8 mouse cellular contexts compared by ENCODE assay signal in the genomic region with DNA sequence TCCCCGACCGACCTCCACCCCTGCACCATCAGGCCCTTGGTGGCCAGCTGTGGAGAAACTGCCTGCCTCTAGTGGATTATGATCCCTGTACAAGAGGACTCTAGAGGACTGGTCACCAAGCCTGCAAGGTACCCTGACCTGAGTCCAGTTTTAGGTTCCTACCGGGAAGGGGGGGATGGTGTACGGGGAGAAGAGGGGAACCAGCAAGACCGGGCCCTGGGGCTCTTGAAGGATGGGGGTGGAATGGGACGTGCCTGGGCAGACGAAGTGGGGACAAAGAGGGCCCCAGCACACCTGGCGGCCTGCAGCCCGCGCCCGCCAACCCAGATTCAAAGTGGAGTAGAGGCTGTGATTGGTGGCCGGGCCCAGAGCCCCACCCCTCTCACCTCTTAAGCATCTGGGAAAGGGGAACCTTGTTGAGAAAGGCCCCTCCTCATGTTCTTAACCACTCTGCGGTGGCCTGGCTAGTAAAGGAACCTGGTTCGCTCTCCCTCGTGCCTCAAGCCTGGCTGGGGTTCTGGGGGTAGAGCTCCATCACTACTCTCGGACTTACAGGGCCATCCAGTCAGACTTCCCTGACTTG. TPM values are rescaled to one million over a fixed set of nuclear protein-coding genes. Genes with fewer than 3 reads are reported as not detected.
DNase-seq lines count a peak whose midpoint lies in the region; ATAC-seq and TF ChIP-seq lines count a peak whose summit lies in the region.

No protein-coding gene starts in this region.

- H3K4me1 ChIP-seq in embryonic facial prominence, embryonic 13.5 days = peaks cover 62% of the 10 kb centered on the region
- H3K4me1 ChIP-seq in intestine, embryonic 14.5 days (replicated peaks; ENCODE audit: control insufficient read depth, insufficient read depth, low read length) = peaks cover 40% of the 10 kb centered on the region
- peaks cover 28% of the 10 kb centered on the region; the same call in 1 of the 2 replicates for H3K4me1 ChIP-seq in spleen, adult 2 months (ENCODE audit: control insufficient read depth, insufficient read depth, insufficient read length)

- H3K27me3 ChIP-seq in embryonic facial prominence, embryonic 13.5 days = no peaks in the 10 kb centered on the region
- no peaks in the 10 kb centered on the region for H3K27me3 ChIP-seq in intestine, embryonic 14.5 days (replicated peaks; ENCODE audit: control insufficient read depth, insufficient read depth, low read length)
- H3K27me3 ChIP-seq in spleen, adult 2 months (ENCODE audit: control insufficient read depth, insufficient read depth, low read length) = no peaks in the 10 kb centered on the region

- H3K9me3 ChIP-seq in embryonic facial prominence, embryonic 13.5 days = no peaks in the 10 kb centered on the region
- no peaks in the 10 kb centered on the region for H3K9me3 ChIP-seq in intestine, embryonic 14.5 days (ENCODE audit: control insufficient read depth, low read length)

- peak; percentile 28; the same call in 1 of the 2 replicates for ATAC-seq in embryonic facial prominence, embryonic 13.5 days (ENCODE audit: insufficient number of reproducible peaks, insufficient read depth, low FRiP score, low TSS enrichment, low read depth)
- ATAC-seq in intestine, embryonic 14.5 days (replicated peaks; ENCODE audit: low FRiP score, low TSS enrichment, low read depth) = peak; percentile 29
- ATAC-seq in frontal cortex, adult (ENCODE audit: low TSS enrichment) = no peak

- peak overlapping the region; percentile 81 for H3K9ac ChIP-seq in embryonic facial prominence, embryonic 13.5 days
- peak overlapping the region; percentile 67 for H3K9ac ChIP-seq in intestine, embryonic 14.5 days (ENCODE audit: low read length)

- intact Hi-C loops in left cerebral cortex, postnatal 4 days (cut with DNase I) = loop anchor here (2.0 kb wide), 1 partner anchor 30 kb away; no protein-coding TSS in a partner anchor

- no peak for TF ChIP-seq POLR2A in spleen, adult 2 months (IDR thresholded peaks at IDR 0.05; ENCODE audit: low read depth, low read length)

- no peaks in the 10 kb centered on the region for H3K36me3 ChIP-seq in embryonic facial prominence, embryonic 13.5 days
- no peaks in the 10 kb centered on the region for H3K36me3 ChIP-seq in intestine, embryonic 14.5 days (ENCODE audit: control insufficient read depth, insufficient read depth, low read length)
- no peaks in the 10 kb centered on the region for H3K36me3 ChIP-seq in spleen, adult 2 months (ENCODE audit: control insufficient read depth, insufficient read depth, low read length)

- peak overlapping the region; percentile 71 for H3K4me2 ChIP-seq in embryonic facial prominence, embryonic 13.5 days
- peak overlapping the region; percentile 60 for H3K4me2 ChIP-seq in intestine, embryonic 14.5 days (ENCODE audit: low read length)

- no peak for TF ChIP-seq CTCF in spleen, adult 2 months (IDR thresholded peaks at IDR 0.05; ENCODE audit: extremely low read depth, insufficient read depth, insufficient read length, insufficient replicate concordance)

- peak; percentile 45 for DNase-seq in left cerebral cortex, postnatal 4 days
- DNase-seq in left cerebral cortex, adult 9 months (ENCODE audit: low spot score in 2 of 2) = no peak
- DNase-seq in intestine, embryonic 14.5 days (ENCODE audit: low spot score) = peak; percentile 72
- peak; percentile 67 for DNase-seq in lung, postnatal 25 days (ENCODE audit: low spot score)
- DNase-seq in spleen, adult 2 months (ENCODE audit: low read depth in 1 of 2, low spot score in 2 of 2) = peak in 1 of 2 experiments; percentile 61
- DNase-seq in right cerebral cortex, postnatal 25 days = no peak

- peak overlapping the region; percentile 98 for H3K27ac ChIP-seq in embryonic facial prominence, embryonic 13.5 days
- peak overlapping the region; percentile 98 for H3K27ac ChIP-seq in intestine, embryonic 14.5 days (ENCODE audit: low read depth)
- H3K27ac ChIP-seq in spleen, adult 2 months (ENCODE audit: insufficient read depth, low read length) = peak overlapping the region; percentile 84

- peak overlapping the region; percentile 48 for H3K4me3 ChIP-seq in embryonic facial prominence, embryonic 13.5 days
- H3K4me3 ChIP-seq in intestine, embryonic 14.5 days (ENCODE audit: low read depth, low read length) = peak overlapping the region; percentile 40
- peak overlapping the region; percentile 56; the same call in 1 of the 2 replicates for H3K4me3 ChIP-seq in spleen, adult 2 months (ENCODE audit: extremely low read depth, insufficient read depth, insufficient read length)

- 10% methylated on average over 16 of the region's 16 CpGs for WGBS in embryonic facial prominence, embryonic 13.5 days
- WGBS in intestine, embryonic 14.5 days = 13% methylated on average over 16 of the region's 16 CpGs
- 19% methylated on average over 16 of the region's 16 CpGs for WGBS in spleen, adult 2 months

RNA-seq across cellular contexts. Expression of gene Ptma, which starts 23.3 kb away (rescaled TPM):
- 1,000 to 10,000 TPM; 1,018 to 1,064 TPM for total RNA-seq in left cerebral cortex, postnatal 4 days (2021)
- 3,278 and 3,456 TPM in 2 replicates for polyA plus RNA-seq in embryonic facial prominence, embryonic 13.5 days (2015; fragmentation: Nextera tagmentation; extraction: Ambion mirVana)
- polyA plus RNA-seq in intestine, embryonic 14.5 days (2014; fragmentation: Nextera tagmentation; extraction: Ambion mirVana) = 2,795 and 2,826 TPM in 2 replicates
- 915 and 918 TPM in 2 replicates for polyA plus RNA-seq in spleen, adult 2 months (2012; rRNA removed)

Comparison
In these comparisons a context has a peak if more than half of its experiments do, and no peak if none do; other contexts are left out.
1. DNase-seq: peak in left cerebral cortex, postnatal 4 days (single experiment), intestine, embryonic 14.5 days (single experiment) and lung, postnatal 25 days (single experiment); none in left cerebral cortex, adult 9 months (0 of 2) and right cerebral cortex, postnatal 25 days (single experiment).
2. Peak in every context shown above with its lines, with median percentiles within 50 percentile points of each other: H3K27ac ChIP-seq and H3K4me3 ChIP-seq.